Mouse (Mus musculus) inflammation-experienced regulatory T-cells (primary cell): Measurements from ENCODE around the gene Tsnaxip1. TPM values are rescaled to one million over a fixed set of nuclear protein-coding genes. Genes with fewer than 3 reads are reported as not detected.

Source experiments
- polyA plus RNA-seq, 2 experiments: library from polyadenylated mRNA; unstranded; fragments of 100-300 nt; shearing (Covaris generic); gene quantifications; one replicate each; pipeline ENCODE4 v1.2.1; 2017

Gene Tsnaxip1
- polyA plus RNA-seq, result 1 to 10 TPM; 1.1 to 1.7 TPM

DNA sequence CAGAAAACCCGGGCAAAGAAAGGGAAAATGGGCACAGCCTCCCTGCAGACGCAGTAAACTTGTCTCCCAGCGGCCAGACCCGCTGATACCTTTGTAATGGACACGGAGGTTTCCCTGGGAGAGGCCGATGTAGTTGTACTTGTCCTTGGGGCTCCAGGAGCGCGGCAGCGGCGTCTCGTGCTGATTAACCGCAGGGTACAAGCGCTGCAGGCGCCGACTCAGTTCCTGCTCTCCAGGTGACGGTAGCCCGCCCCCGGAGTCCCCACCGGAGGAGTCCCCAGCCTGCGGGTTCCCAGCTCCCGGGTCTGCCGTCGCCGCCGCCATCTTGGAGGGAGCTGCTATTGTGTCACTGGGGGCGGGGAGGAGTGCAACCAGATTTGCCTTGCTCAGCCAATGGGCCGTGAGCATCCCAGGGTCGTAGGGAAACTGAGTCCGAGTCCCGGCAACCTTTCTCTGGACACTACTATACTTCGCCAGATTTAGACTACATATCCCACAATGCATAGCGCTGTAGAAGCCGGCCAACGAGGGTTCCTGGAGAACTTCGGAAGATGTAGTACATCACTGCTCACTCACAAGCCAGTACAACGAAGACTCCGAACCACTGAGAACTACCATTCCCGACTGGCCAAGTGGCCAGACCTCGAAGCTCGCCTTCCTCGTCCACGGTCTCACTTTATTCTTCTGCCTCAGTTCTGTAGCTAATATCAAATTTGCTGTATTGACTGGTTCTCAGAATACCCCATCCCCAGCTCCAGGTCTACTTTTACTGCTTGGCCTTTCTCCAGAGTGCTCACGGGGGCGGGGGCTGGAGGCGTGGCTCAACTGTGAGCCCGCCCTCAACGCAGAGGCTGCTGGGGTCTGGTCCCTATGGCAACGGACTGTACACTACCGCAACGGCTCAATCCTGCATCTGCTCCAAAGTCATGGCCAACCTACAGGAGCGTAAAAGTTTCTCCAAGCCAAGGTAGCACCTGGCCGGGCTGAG lies at the start of gene Tsnaxip1, which contains the start of gene Ranbp10:
Gene Tsnaxip1, plus strand, starts transcription at position 871 of the 988 bp plus-strand sequence.
Gene Ranbp10, minus strand, starts transcription at position 490 of the 988 bp plus-strand sequence.

GRCm38 (mm10) chr8:105853178-105853577 lies 25.6 kb downstream of the Tsnaxip1 start, which contains the start of gene Cenpt:
Cenpt (minus strand) TSS chr8:105853278.

GRCm38 (mm10) chr8:105854715-105855216 lies 27.2 kb downstream of the Tsnaxip1 start, which contains the start of gene Thap11:
Thap11 (plus strand) TSS chr8:105855132.

GRCm38 (mm10) chr8:105860143-105860981 lies 32.8 kb downstream of the Tsnaxip1 start, which contains the start of gene Nutf2:
Nutf2 (plus strand) TSS chr8:105860580.

GRCm38 (mm10) chr8:105880754-105881520 lies 53.4 kb downstream of the Tsnaxip1 start, which contains the start of gene Edc4:
Edc4 (plus strand) TSS chr8:105880881.

DNA sequence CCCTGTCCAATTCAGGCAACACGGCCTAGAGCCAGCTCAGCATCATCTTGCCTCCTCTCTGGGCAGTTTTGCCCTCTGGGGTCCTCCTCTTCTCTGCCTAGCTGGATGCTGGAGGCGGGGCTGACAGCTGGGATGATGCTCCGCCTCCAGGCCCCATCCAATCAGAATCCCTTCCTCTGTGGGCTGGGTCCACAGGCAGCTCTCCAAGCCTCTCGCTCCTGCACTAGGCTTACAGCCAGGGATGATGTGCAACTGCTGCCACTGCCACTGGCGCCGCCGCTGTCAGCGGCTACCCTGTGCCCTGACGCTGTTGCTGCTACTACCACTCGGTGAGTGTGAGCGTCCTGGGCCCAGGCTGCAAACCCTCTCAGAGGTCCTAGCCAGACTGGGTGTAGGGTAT lies 65.8 kb downstream of the Tsnaxip1 start, which contains the start of gene Nrn1l:
Gene Nrn1l, plus strand, starts transcription at position 229 of the 400 bp plus-strand sequence.

Other genes starting within 250 kb of the Tsnaxip1 start
- 10 to 100 TPM; 16.6 to 18.0 TPM for gene Ripor1, start 222.5 kb upstream of the Tsnaxip1 start, polyA plus RNA-seq
- gene Ctcf, start 191.2 kb upstream of the Tsnaxip1 start, polyA plus RNA-seq, result 100 to 1,000 TPM; 182 to 192 TPM
- 1 to 10 TPM in 1 of 2 experiments, under 1 TPM in 1; 0.44 to 1.4 TPM for gene Agrp, start 190.3 kb upstream of the Tsnaxip1 start, polyA plus RNA-seq
- 100 to 1,000 TPM; 122 to 131 TPM for gene Carmil2, start 141.5 kb upstream of the Tsnaxip1 start, polyA plus RNA-seq
- 10 to 100 TPM; 70.3 to 83.0 TPM for gene Acd, start 126.6 kb upstream of the Tsnaxip1 start, polyA plus RNA-seq
- 10 to 100 TPM in 1 of 2 experiments, 1 to 10 TPM in 1; 7.6 to 16.7 TPM for gene Pard6a, start 126.6 kb upstream of the Tsnaxip1 start, polyA plus RNA-seq
- gene 4933405L10Rik, start 120.1 kb upstream of the Tsnaxip1 start, polyA plus RNA-seq, result under 1 TPM in 1 of 2 experiments, not detected in 1; 0.23 TPM
- gene Enkd1, start 119.5 kb upstream of the Tsnaxip1 start, polyA plus RNA-seq, result 1 to 10 TPM; 3.6 to 4.3 TPM
- gene Gfod2, start 69.1 kb upstream of the Tsnaxip1 start, polyA plus RNA-seq, result 1 to 10 TPM; 6.5 to 7.5 TPM
- gene Ranbp10, start 381 bp upstream of the Tsnaxip1 start, polyA plus RNA-seq, result 10 to 100 TPM; 19.4 to 27.8 TPM
- gene Cenpt, start 25.5 kb downstream of the Tsnaxip1 start, polyA plus RNA-seq, result 10 to 100 TPM; 15.3 to 15.7 TPM
- gene Thap11, start 27.4 kb downstream of the Tsnaxip1 start, polyA plus RNA-seq, result 10 to 100 TPM; 30.3 to 37.3 TPM
- gene Nutf2, start 32.8 kb downstream of the Tsnaxip1 start, polyA plus RNA-seq, result 10 to 100 TPM in 1 of 2 experiments, 1 to 10 TPM in 1; 9.7 to 15.3 TPM
- gene Edc4, start 53.1 kb downstream of the Tsnaxip1 start, polyA plus RNA-seq, result 10 to 100 TPM; 74.6 to 95.9 TPM
- gene Nrn1l, start 65.8 kb downstream of the Tsnaxip1 start, polyA plus RNA-seq, result under 1 TPM; 0.86 to 0.94 TPM
- gene Pskh1, start 72.7 kb downstream of the Tsnaxip1 start, polyA plus RNA-seq, result 10 to 100 TPM; 22.7 to 25.5 TPM
- 1 to 10 TPM; 1.9 to 3.6 TPM for gene Ctrl, start 106.1 kb downstream of the Tsnaxip1 start, polyA plus RNA-seq
- gene Psmb10, start 110.7 kb downstream of the Tsnaxip1 start, polyA plus RNA-seq, result 100 to 1,000 TPM; 357 to 426 TPM
- under 1 TPM; 0.42 to 0.51 TPM for gene Lcat, start 115.7 kb downstream of the Tsnaxip1 start, polyA plus RNA-seq
- 10 to 100 TPM; 12.3 to 15.7 TPM for gene Slc12a4, start 138.4 kb downstream of the Tsnaxip1 start, polyA plus RNA-seq
- gene Dpep3, start 151.7 kb downstream of the Tsnaxip1 start, polyA plus RNA-seq, result not detected
- gene Dus2, start 163.6 kb downstream of the Tsnaxip1 start, polyA plus RNA-seq, result 10 to 100 TPM; 24.2 to 34.3 TPM
- gene Dpep2nb, start 178.2 kb downstream of the Tsnaxip1 start, polyA plus RNA-seq, result 1 to 10 TPM in 1 of 2 experiments, not detected in 1; 1.2 TPM
- 10 to 100 TPM; 16.5 to 20.6 TPM for gene Ddx28, start 184.2 kb downstream of the Tsnaxip1 start, polyA plus RNA-seq
- gene Nfatc3, start 231.1 kb downstream of the Tsnaxip1 start, polyA plus RNA-seq, result 100 to 1,000 TPM; 125 to 142 TPM